Mouse (Mus musculus): ENCODE results near the gene Gm45716.
A peak's percentile ranks its signal among the peaks of the same experiment; 100 is the strongest.

Gene Gm45716

GRCm38 (mm10) chr11:90187441-90187840, at the start of gene Gm45716:
TSS of gene Gm45716 (plus strand) at chr11:90187683.
- no peak for DNase-seq

DNA sequence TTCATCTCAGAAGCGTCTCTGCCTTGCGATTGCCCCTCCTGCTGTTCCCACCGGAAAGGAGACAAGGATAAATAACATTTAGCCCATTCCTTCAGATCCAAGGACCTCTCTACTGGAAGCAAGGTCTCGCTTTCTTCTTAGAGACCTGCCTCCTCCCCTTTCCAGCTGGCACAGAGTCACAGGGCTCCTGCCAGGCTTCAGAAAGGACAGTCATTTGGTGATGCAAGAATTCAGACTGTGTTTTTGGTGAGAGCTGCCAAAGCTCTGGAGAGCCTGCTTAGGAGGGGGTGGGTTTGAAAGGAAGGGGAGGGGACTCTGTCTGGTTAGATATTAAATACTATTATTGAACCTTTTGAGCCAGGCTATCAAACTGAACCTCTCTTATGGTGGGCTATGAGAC, 45.1 kb upstream of the Gm45716 start:
- DNase-seq: peak in 1 of 2 experiments; percentile 37

GRCm38 (mm10) chr11:90142936-90143335, 44.5 kb upstream of the Gm45716 start:
- no peak for DNase-seq

DNA sequence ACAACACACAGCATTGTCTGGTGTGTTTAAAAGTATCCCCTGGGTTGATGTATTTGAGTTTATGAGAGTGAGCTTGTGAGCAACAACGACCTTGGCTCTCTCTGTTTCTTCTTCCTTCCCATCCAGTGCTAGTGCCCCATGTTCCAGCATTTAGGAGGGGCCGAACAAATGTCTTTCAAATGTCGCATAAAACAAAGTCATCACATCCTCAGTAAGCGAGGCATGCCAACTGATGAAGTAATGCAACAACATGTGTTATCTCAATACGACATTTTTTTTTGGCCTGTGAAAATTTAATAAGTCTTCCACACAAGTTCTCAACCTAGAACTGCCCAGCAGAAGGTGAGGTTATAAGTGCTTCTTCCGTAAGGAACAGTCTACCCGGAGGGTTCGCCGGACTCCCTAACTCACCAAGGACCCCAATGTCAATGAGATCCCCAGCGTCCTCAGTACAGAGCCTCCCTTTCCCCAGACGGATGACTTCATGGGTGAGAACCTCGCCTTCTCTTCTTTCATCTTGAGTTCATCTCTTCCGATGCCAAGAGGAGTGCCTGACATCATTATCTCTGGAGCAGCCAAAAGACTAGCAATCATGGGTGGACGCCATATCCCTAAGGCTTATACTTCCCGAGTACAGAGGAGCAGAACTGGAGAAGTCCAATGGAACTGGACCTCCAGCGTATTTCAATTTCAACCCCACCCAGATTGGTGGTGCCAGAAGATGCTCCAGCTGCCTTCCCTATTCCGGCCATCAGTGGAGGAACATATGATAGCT, 41.2 kb upstream of the Gm45716 start:
- no peak for DNase-seq

DNA sequence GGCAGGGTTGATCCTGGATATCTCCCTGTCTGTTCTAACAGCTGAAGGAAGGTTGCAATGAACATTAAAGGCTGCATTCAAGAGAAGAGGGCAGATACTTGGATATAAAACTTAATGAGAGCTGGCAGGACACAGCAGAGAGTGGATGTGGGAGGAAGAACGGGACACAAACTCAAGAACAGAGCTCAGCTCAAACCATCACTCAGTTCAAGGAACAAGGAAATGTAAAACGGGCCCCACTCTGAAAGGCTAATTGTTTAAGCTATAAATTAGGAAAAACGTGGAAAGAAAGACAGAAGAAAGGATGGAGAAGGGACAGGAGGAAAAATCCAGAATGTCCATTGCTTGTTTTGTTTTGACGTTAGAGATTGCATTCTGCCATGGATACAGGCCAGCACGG, 32.4 kb upstream of the Gm45716 start:
- DNase-seq: no peak

- DNase-seq: no peak
These were observed 32.0 kb upstream of the Gm45716 start for GRCm38 (mm10) chr11:90155466-90155865.

DNA sequence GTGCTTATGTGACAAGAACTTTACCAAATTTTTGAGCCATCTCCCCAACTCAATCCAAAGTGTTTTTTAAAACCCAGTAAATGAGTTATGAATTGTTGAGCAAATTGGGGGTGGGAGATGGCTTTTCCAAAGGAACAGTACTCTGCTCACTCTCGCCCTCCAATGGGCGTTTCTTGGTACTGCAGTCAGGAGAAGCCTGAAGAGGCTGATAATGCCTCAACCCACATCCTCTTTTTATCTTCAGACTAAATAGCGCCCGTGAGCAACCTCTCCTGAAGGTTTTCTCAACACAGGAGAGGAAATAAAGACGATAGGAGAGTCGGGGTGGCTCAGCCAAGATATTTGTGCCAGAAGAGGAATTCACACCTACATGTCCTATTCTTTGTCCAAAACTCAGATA, 19.7 kb upstream of the Gm45716 start:
- DNase-seq: peak in 1 of 2 experiments; percentile 34

GRCm38 (mm10) chr11:90168338-90169065, 19.0 kb upstream of the Gm45716 start:
- peak in 1 of 2 experiments; percentile 42 for DNase-seq

DNA sequence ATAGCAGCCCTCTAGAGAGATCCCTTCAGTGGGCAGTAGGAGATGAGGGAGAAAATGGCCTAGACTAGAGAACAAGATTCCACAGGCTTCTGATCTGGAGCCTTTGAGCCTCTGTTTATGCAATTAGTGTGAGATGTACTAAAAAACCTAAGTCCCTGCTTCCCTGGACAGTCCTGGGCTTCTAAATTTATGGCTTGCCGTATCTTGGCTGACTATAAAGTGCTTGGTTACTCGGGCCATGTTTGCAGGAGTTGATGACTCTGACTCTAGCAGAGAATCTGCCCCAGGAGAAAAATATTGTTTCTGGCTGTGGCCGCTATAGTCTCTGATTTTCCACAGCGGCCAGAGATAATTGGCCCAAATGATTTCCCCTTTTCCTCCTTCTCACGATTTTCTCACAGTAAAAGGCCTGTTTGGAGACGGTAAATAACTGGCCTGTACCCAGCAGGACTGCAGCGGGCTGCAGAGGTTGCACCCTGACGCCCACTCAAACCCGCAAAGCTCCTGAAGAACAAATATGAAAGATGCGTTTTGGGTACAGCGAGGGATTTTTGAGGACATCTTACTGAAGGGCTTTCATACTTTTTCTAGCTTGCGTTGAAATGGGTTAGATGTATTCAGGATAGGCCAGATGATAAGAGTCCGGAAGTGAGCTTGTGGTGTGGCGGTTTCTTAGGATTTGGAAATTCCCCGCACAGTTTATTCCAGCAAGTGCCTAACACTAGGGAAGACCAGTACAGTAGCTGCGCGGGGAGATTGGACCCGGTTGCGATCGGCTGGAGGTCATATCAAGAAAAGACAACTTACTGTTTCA, 18.1 kb upstream of the Gm45716 start:
- DNase-seq: no peak

DNA sequence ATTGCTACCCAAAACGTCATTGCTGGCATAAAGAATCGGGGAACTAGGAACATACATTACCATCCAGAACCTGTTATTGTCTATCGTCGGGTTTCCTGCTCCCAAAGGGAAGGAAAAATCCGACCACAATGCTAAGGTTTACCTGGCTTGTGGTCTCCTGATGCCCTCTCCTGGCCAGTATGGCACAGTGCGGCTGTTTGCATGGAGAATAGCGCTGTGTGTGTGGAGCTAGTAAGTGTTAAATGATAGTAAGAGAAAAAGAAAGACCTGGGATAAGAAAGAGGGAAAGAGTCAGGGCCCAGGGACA, 17.5 kb upstream of the Gm45716 start:
- DNase-seq: peak; percentile 54

DNA sequence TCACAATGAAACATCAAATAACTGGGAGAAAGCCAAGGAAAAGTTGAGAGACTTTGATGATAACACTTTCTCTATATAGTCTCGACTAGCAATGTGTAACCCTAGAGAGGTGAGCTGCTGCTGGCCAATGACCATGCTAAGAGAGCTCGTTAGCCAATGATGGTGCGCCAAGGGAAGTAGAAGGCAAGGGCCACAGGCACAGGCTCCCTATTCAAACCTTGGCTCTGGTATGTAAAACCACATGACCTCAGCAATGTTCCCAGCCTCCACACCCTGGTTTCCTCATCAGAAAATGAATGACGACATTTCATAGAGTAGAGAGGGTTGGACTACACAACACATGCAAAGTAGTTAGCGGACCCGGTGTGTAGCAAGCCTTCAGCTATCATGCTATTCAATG, 15.2 kb upstream of the Gm45716 start:
- no peak for DNase-seq

- no peak for DNase-seq
These were observed 11.7 kb upstream of the Gm45716 start for GRCm38 (mm10) chr11:90175634-90176300.

DNA sequence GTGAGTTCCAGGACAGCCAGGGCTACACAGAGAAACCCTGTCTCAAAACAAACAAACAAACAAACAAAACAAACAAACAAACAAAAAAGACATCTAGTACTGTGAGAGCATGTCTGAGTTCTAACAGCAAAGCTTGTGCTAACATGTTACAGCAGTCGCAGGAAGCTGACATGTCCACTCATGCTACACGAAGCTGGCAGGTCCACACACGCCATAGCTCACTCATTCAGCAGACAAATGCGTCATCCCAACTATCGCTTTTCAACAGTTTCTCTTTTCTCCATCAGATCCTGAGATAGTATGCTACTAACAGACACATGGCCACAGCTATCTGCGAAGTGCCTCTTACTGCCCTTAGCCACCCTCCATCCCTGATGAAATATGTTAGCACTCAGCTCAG, 10.1 kb upstream of the Gm45716 start:
- DNase-seq: no peak

DNA sequence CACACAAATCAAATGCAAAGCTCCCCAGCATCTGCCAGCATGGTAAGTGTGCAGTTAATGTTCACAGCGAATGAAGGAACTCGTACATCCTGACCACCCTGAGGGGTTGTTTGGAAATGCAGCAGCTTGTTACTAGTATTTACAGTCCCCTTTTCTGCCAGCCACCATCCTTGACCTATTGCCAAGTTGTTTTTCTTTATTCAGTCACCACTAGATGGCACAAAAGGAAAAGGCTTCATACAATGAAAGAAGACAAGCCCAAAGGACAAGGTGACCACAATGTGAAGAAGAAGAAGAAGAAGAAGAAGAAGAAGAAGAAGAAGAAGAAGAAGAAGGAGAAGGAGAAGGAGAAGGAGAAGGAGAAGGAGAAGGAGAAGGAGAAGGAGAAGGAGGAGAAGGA, 4.1 kb upstream of the Gm45716 start:
- DNase-seq: peak in 1 of 2 experiments; percentile 16

- no peak for DNase-seq
These were observed 2.7 kb upstream of the Gm45716 start for GRCm38 (mm10) chr11:90184756-90185155.

- DNase-seq: peak; percentile 36 to 42
These were observed 2.7 kb downstream of the Gm45716 start for GRCm38 (mm10) chr11:90190156-90190555.

DNA sequence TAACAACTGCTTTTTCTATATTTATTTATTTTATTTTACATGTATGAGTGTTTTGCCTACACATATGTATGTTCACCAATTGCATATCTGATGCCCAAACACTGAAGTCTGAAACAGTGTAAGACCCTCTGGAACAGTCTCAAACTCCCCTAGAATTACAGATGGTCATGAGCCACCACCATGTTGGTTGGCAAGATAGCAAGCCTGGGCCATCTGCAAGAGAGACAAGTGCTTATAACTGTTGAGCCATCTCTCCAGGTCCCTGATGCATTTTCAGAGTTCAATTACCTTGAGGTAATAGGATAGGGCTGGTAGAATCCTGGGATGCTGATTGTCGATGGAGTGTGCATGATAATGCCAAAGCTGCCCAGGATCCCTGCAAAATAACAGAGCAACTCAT, 7.5 kb downstream of the Gm45716 start:
- no peak for DNase-seq

DNA sequence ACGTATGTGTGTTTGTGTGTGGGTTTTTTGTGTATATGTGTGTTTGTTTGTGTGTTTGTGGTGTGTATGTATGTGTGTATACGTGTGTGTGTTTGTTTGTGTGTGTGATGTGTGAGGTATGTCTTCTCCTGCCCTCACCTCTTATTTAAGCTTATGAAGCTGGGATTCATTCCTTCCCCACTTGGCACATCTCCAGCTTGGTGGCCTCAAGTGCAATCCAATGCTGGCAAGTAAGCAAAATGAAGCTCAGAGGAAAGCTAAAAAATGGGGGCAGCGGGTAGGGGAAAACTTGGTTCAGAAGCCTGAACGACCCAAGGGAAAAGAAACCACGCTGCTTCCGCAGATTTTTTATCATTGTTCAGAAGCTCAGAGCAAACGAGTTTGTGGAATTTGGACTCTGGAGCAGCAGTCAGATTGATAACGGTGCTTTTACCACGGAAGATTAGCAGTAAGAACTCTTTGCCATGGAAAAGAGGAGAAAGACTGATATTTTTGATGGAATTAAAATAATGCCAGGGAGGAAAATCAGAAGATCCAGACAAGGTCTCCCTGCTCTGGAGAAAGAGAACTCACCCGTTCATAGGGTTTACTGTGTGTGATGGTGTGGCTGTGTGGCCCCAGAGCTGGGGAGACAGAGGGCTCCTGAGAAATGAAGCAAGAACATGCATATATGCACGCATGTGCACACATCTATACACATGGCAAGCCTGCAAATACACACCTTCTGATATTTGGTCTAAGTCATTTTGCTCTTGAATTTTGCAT, 8.5 kb downstream of the Gm45716 start:
- peak in 1 of 2 experiments; percentile 28 for DNase-seq

DNA sequence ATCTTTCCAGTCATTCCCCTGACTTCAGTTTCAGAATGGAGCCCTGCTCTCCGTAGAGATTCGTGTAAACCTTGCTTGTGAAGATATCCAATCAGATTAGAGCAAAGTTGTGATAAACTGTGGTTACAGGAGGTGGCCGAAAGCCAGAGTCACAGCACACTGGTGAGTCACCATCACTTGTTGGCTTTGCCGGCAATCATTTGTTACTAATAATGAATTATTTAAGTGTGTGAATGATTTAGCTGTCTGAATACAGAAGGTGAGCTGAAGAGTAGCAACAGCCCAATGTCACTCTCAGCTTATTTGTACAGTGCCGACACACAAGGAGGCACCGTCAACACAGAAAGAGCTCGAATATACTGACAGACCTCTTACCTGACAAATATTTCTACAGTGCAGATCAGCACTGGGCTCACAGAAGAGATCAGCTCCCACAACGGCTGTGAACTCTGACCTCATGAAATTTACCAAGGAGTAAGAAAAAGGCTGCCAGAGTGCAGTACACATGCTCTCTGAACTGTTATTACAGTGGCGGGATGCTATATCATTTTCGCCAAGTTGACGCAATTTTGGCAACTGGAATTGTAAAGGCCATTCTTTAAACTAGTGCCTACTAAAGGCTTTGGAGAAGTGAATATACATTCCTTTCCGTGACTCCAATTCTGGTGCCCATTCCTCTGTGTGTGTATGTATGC, 9.2 kb downstream of the Gm45716 start:
- DNase-seq: no peak

- no peak for DNase-seq
These were observed 10.6 kb downstream of the Gm45716 start for GRCm38 (mm10) chr11:90198048-90198447.

DNA sequence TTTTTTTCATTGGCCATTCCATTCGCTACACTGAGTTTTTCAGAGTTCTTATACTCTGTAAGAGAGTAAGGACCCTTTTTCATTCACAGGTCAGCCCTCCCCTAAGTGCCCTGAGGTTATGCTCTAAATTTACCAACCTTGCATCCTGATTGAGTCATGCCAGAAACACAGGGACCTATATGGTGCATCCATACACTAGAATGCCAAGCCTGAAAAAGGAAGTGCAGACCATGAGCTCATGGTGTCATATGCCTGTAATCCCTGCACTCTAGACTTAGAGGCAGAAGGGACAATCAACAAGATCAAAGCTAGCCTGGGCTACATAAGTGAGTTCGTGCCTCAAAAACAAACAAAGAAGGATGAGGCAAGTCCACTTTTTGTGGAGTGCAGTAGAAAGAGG, 13.3 kb downstream of the Gm45716 start:
- no peak for DNase-seq

GRCm38 (mm10) chr11:90214246-90214645, 26.8 kb downstream of the Gm45716 start:
- no peak for DNase-seq
